Mouse (Mus musculus): ENCODE measurements at regions not wholly inside any gene's neighbourhood (a gene's known extent, or its start where the extent isn't known, plus 50 kb on each side); places are given as distances from the start of the nearest gene placed in this dataset.

GRCm38 (mm10) chr2:148500235-148500936, 57.0 kb upstream of the Cd93 start:
- no peak for TF ChIP-seq CTCF (IDR thresholded peaks at IDR 0.05; ENCODE audit: low read depth)
- H3K9ac ChIP-seq, result no peak overlapping the region
- H3K36me3 ChIP-seq (ENCODE audit: insufficient read depth), result no peaks in the 10 kb centered on the region
- no peaks in the 10 kb centered on the region for H3K9me3 ChIP-seq (ENCODE audit: low read length)
- DNase-seq (no peak), ATAC-seq (no peak)
- H3K4me1 ChIP-seq (ENCODE audit: insufficient read depth), result no peaks in the 10 kb centered on the region
- 86% methylated on average over 6 of the region's 6 CpGs for WGBS
- H3K4me3 ChIP-seq (ENCODE audit: low read depth, low read length), result no peak overlapping the region
- H3K27me3 ChIP-seq (ENCODE audit: insufficient read depth, low read length), result no peaks in the 10 kb centered on the region
- no peak overlapping the region for H3K27ac ChIP-seq (ENCODE audit: low read depth, low read length)
- H3K4me2 ChIP-seq (ENCODE audit: low read depth), result no peak overlapping the region

- ATAC-seq, result no peak
- Histone ChIP-seq H3K9me3 (ENCODE audit: low read length) (no peaks in the 10 kb centered on the region), H3K9ac (no peak overlapping the region), H3K36me3 (ENCODE audit: insufficient read depth) (no peaks in the 10 kb centered on the region), H3K27me3 (ENCODE audit: insufficient read depth, low read length) (no peaks in the 10 kb centered on the region), H3K4me1 (ENCODE audit: insufficient read depth) (no peaks in the 10 kb centered on the region), H3K4me3 (ENCODE audit: low read depth, low read length) (no peak overlapping the region), H3K27ac (ENCODE audit: low read depth, low read length) (no peak overlapping the region), H3K4me2 (ENCODE audit: low read depth) (no peak overlapping the region)
- no peak for DNase-seq
- no peak for TF ChIP-seq CTCF (IDR thresholded peaks at IDR 0.05; ENCODE audit: low read depth)
- 77% methylated on average over 12 of the region's 12 CpGs for WGBS
These were observed 54.3 kb upstream of the Cd93 start for GRCm38 (mm10) chr2:148497452-148498302.

GRCm38 (mm10) chr2:148496151-148497040, 53.0 kb upstream of the Cd93 start:
- Histone ChIP-seq H3K4me3 (ENCODE audit: low read depth, low read length) (no peak overlapping the region), H3K27ac (ENCODE audit: low read depth, low read length) (no peak overlapping the region), H3K36me3 (ENCODE audit: insufficient read depth) (no peaks in the 10 kb centered on the region), H3K4me2 (ENCODE audit: low read depth) (no peak overlapping the region), H3K4me1 (ENCODE audit: insufficient read depth) (no peaks in the 10 kb centered on the region), H3K9me3 (ENCODE audit: low read length) (no peaks in the 10 kb centered on the region), H3K9ac (no peak overlapping the region), H3K27me3 (ENCODE audit: insufficient read depth, low read length) (no peaks in the 10 kb centered on the region)
- ATAC-seq, result no peak
- no peak for DNase-seq
- TF ChIP-seq CTCF (IDR thresholded peaks at IDR 0.05; ENCODE audit: low read depth), result no peak
- WGBS, result 88% methylated on average over 6 of the region's 6 CpGs

- H3K9me3 ChIP-seq (ENCODE audit: low read length), result no peaks in the 10 kb centered on the region
- ATAC-seq (no peak), DNase-seq (no peak)
- H3K4me1 ChIP-seq (ENCODE audit: insufficient read depth), result no peaks in the 10 kb centered on the region
- no peak overlapping the region for H3K9ac ChIP-seq
- H3K27me3 ChIP-seq (ENCODE audit: insufficient read depth, low read length), result no peaks in the 10 kb centered on the region
- no peaks in the 10 kb centered on the region for H3K36me3 ChIP-seq (ENCODE audit: insufficient read depth)
- no peak overlapping the region for H3K4me2 ChIP-seq (ENCODE audit: low read depth)
- 77% methylated on average over 3 of the region's 3 CpGs for WGBS
- no peak for TF ChIP-seq CTCF (IDR thresholded peaks at IDR 0.05; ENCODE audit: low read depth)
- H3K27ac ChIP-seq (ENCODE audit: low read depth, low read length), result no peak overlapping the region
- H3K4me3 ChIP-seq (ENCODE audit: low read depth, low read length), result no peak overlapping the region
These were observed 52.1 kb upstream of the Cd93 start for GRCm38 (mm10) chr2:148495485-148495884.

GRCm38 (mm10) chr2:148493281-148493680, 49.9 kb upstream of the Cd93 start:
- Histone ChIP-seq H3K4me1 (ENCODE audit: insufficient read depth) (no peaks in the 10 kb centered on the region), H3K4me3 (ENCODE audit: low read depth, low read length) (no peak overlapping the region), H3K27ac (ENCODE audit: low read depth, low read length) (no peak overlapping the region), H3K36me3 (ENCODE audit: insufficient read depth) (no peaks in the 10 kb centered on the region), H3K9ac (no peak overlapping the region), H3K4me2 (ENCODE audit: low read depth) (no peak overlapping the region), H3K27me3 (ENCODE audit: insufficient read depth, low read length) (no peaks in the 10 kb centered on the region), H3K9me3 (ENCODE audit: low read length) (no peaks in the 10 kb centered on the region)
- no peak for TF ChIP-seq CTCF (IDR thresholded peaks at IDR 0.05; ENCODE audit: low read depth)
- ATAC-seq (no peak), DNase-seq (no peak)
